Mouse (Mus musculus) forebrain, postnatal 0 days (tissue): ENCODE measurements around the gene Auts2. TPM values are rescaled to one million over a fixed set of nuclear protein-coding genes. Genes with fewer than 3 reads are reported as not detected.

Source experiments
- ATAC-seq: fragments of 200-750 bp; cut with Nextera tagmentation; 2 replicates; pipeline ENCODE4 v1.8.0; 2017; ENCODE audit warnings: mild to moderate bottlenecking, moderate library complexity
- DNase-seq: peaks from one replicate; pipeline ENCODE4 v3.0.0-alpha.2; 2015
- H3K27ac ChIP-seq: fragments of 300-500 bp; sonication (generic); 2 replicates; pipeline ENCODE4 v1.5.1; 2014; ENCODE audit warnings: low read depth, mild to moderate bottlenecking, antibody characterized with exemption, low read length, moderate library complexity, mixed read lengths
- H3K27me3 ChIP-seq: fragments of 300-500 bp; sonication (generic); 2 replicates; pipeline ENCODE4 v1.6.1; 2014; ENCODE audit warnings: mild to moderate bottlenecking, low read length, mixed read lengths; ENCODE audit not compliant: insufficient read depth
- H3K36me3 ChIP-seq: fragments of 300-500 bp; sonication (generic); 2 replicates; pipeline ENCODE4 v1.6.1; 2014; ENCODE audit warnings: mild to moderate bottlenecking, moderate library complexity; ENCODE audit not compliant: insufficient read depth
- H3K4me1 ChIP-seq: fragments of 300-500 bp; sonication (generic); 2 replicates; pipeline ENCODE4 v1.6.1; 2014; ENCODE audit warnings: antibody characterized with exemption; ENCODE audit not compliant: insufficient read depth
- H3K4me2 ChIP-seq: fragments of 300-500 bp; sonication (generic); 2 replicates; pipeline ENCODE4 v1.6.1; 2014; ENCODE audit warnings: low read depth, mild to moderate bottlenecking, moderate library complexity
- H3K4me3 ChIP-seq: fragments of 300-500 bp; sonication (generic); 2 replicates; pipeline ENCODE4 v1.5.1; 2014; ENCODE audit warnings: low read depth, low read length, mixed read lengths
- H3K9ac ChIP-seq: fragments of 300-500 bp; sonication (generic); 2 replicates; pipeline ENCODE4 v1.6.1; 2014; ENCODE audit warnings: mild to moderate bottlenecking
- H3K9me3 ChIP-seq: fragments of 300-500 bp; sonication (generic); 2 replicates; pipeline ENCODE4 v1.6.1; 2016; ENCODE audit warnings: low read length
- CTCF ChIP-seq: sonication (generic); IDR thresholded peaks from 2 replicates; pipeline ENCODE4 v1.5.1; 2016; ENCODE audit warnings: antibody characterized with exemption, control low read depth, low read depth
- WGBS: fragments of 180-500 bp; shearing (Covaris S2); extraction: QIAGEN DNeasy Blood & Tissue Kit; methylation state at CpG from one replicate; pipeline ENCODE4 v1.1.7; 2014; 5-methylcytosine and 5-hydroxymethylcytosine counted together
- polyA plus RNA-seq: library from polyadenylated mRNA; unstranded; fragments of >200 nt; fragmentation: Nextera tagmentation; extraction: Ambion mirVana; gene quantifications from 2 replicates; pipeline ENCODE4 v1.2.1, GENCODE M21; 2015
- total RNA-seq: library from RNA; depleted of rRNA; stranded (reverse); fragments of >200 nt; gene quantifications from 2 replicates; pipeline ENCODE4 v1.2.3, GENCODE M21; 2014

Gene Auts2
- total and polyA plus RNA-seq, 2 experiments from 2014 or later: 40.9 to 66.2 TPM

GRCm38 (mm10) chr5:132391831-132392763 lies 151.0 kb downstream of the Auts2 start:
- no peak overlapping the region for H3K4me3 ChIP-seq
- no peak overlapping the region for H3K27ac ChIP-seq
- no peak overlapping the region for H3K4me2 ChIP-seq
- DNase-seq (no peak), ATAC-seq (no peak)
- TF ChIP-seq CTCF: no peak
- 24% methylated on average over 14 of the region's 14 CpGs for WGBS
- H3K9ac ChIP-seq: no peak overlapping the region
- H3K9me3 ChIP-seq: no peaks in the 10 kb centered on the region
- 0 out of 2 replicates have a peak, but pooled peaks cover 9% of the 10 kb centered on the region for H3K4me1 ChIP-seq
- H3K27me3 ChIP-seq: no peaks in the 10 kb centered on the region
- no peaks in the 10 kb centered on the region for H3K36me3 ChIP-seq

GRCm38 (mm10) chr5:132388746-132389145 lies 154.4 kb downstream of the Auts2 start:
- Histone ChIP-seq H3K4me1 (0 out of 2 replicates have a peak, but pooled peaks cover 7% of the 10 kb centered on the region), H3K9me3 (no peaks in the 10 kb centered on the region), H3K27ac (no peak overlapping the region), H3K9ac (no peak overlapping the region), H3K27me3 (no peaks in the 10 kb centered on the region), H3K4me3 (no peak overlapping the region), H3K36me3 (no peaks in the 10 kb centered on the region), H3K4me2 (no peak overlapping the region)
- TF ChIP-seq CTCF: peak; percentile 32
- no peak for DNase-seq
- no peak for ATAC-seq
- WGBS: 73% methylated on average over 5 of the region's 5 CpGs

- Histone ChIP-seq H3K4me3 (no peak overlapping the region), H3K36me3 (no peaks in the 10 kb centered on the region), H3K9ac (no peak overlapping the region), H3K27ac (no peak overlapping the region), H3K4me1 (peaks cover 4% of the 10 kb centered on the region; the same call in 1 of the 2 replicates), H3K9me3 (no peaks in the 10 kb centered on the region), H3K27me3 (no peaks in the 10 kb centered on the region), H3K4me2 (no peak overlapping the region)
- 38% methylated on average over 4 of the region's 4 CpGs for WGBS
- no peak for TF ChIP-seq CTCF
- no peak for DNase-seq
- no peak for ATAC-seq
Observed at GRCm38 (mm10) chr5:132385244-132385855, 157.8 kb downstream of the Auts2 start.

- Histone ChIP-seq H3K9ac (no peak overlapping the region), H3K27me3 (no peaks in the 10 kb centered on the region), H3K27ac (no peak overlapping the region), H3K4me3 (no peak overlapping the region), H3K9me3 (no peaks in the 10 kb centered on the region), H3K4me2 (no peak overlapping the region), H3K4me1 (peaks cover 4% of the 10 kb centered on the region; the same call in 1 of the 2 replicates), H3K36me3 (no peaks in the 10 kb centered on the region)
- no peak for TF ChIP-seq CTCF
- DNase-seq (no peak), ATAC-seq (no peak)
- WGBS: 56% methylated on average over 5 of the region's 5 CpGs
Observed at GRCm38 (mm10) chr5:132380261-132380660, 162.9 kb downstream of the Auts2 start.

GRCm38 (mm10) chr5:132378977-132379376 lies 164.2 kb downstream of the Auts2 start:
- H3K9ac ChIP-seq: no peak overlapping the region
- no peak for ATAC-seq
- 81% methylated on average over 1 of the region's 1 CpGs for WGBS

GRCm38 (mm10) chr5:132375130-132375529 lies 168.0 kb downstream of the Auts2 start:
- H3K9ac ChIP-seq: no peak overlapping the region
- ATAC-seq (no peak), DNase-seq (no peak)
- H3K4me3 ChIP-seq: no peak overlapping the region
- H3K9me3 ChIP-seq: no peaks in the 10 kb centered on the region
- H3K27ac ChIP-seq: no peak overlapping the region
- TF ChIP-seq CTCF: no peak
- no peaks in the 10 kb centered on the region for H3K36me3 ChIP-seq
- no peak overlapping the region for H3K4me2 ChIP-seq
- 85% methylated on average over 1 of the region's 1 CpGs for WGBS
- H3K4me1 ChIP-seq: no peaks in the 10 kb centered on the region
- H3K27me3 ChIP-seq: no peaks in the 10 kb centered on the region

More at GRCm38 (mm10) chr5:132378977-132379376, 164.2 kb downstream of the Auts2 start:
- Histone ChIP-seq H3K27ac (no peak overlapping the region), H3K4me3 (no peak overlapping the region), H3K9me3 (no peaks in the 10 kb centered on the region), H3K36me3 (no peaks in the 10 kb centered on the region), H3K4me2 (no peak overlapping the region), H3K27me3 (no peaks in the 10 kb centered on the region), H3K4me1 (peaks cover 4% of the 10 kb centered on the region; the same call in 1 of the 2 replicates)
- no peak for TF ChIP-seq CTCF
- DNase-seq: no peak
